Mouse (Mus musculus) cerebellum, adult 18-20 months (tissue): Measurements from ENCODE around the gene Anapc2.
"Not testable (repeated sequence)": the region's sequence is repeated elsewhere in the genome, so short reads cannot be mapped to it uniquely, and the experiment has no call there.

Experiments used
- DNase-seq, 2 experiments: peaks; one replicate each; pipeline ENCODE4 v3.0.0; 2021

Anapc2 gene

DNA sequence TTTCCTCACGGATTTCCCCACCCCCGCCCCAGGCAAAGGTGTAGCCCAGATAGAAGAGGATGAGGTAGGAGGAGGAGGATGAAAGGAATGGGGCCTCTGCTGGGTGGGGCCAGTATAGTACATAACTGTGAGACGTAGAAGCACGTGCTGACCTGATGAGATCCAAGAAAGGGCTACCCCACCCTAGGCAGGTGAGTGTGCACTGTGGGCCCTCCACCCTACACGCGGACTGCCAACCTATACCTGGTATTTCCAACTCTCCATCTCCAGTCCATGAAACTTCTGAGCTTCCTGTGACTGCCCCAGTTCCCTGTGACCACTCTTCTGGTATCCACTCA lies 30.9 kb upstream of the Anapc2 start:
- no peak for DNase-seq

DNA sequence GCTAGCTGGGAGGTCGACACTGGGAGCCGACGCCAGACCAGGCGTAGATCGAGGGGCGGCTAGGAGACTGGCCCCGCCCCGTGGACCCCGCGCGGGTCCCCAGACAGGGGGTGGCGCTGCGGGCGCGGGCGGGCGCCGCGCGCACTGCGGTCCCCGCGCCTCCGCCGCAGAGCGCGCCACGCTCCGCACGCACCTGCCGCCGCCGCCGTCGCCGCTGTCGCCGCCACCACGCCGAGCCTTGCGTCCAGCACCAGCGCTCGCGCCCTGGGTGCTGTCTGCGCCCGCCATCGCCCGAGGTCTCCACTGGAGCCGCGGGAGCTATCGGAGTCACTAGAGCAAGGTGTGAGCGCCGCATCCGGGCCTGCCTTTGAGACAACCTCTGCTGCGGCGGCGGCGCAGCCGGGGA lies 30.2 kb upstream of the Anapc2 start, which contains the start of the genes Rnf208 and Cysrt1:
Rnf208 (plus strand) TSS at position 155 of the 406 bp plus-strand sequence.
Cysrt1 (minus strand) TSS at position 352 of the 406 bp plus-strand sequence.
- DNase-seq, result peak; percentile 55 to 74

DNA sequence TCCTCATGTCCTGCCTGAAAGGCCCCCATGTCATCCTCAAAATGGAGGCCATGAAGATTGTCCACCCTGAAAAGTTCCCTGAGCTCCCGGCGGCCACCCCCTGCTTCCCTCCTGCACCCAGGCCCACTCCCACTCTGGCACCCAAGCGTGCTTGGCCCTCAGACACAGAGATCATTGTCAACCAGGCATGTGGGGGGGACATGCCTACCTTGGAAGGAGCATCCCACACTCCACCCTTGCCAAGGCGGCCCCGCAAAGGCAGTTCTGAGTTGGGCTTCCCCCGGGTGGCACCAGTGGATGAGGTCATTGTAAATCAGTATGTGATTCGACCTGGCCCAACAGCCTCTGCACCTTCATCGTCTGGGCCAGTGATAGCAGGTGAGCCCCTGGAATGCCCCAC lies 28.9 kb upstream of the Anapc2 start:
- peak; percentile 17 to 36 for DNase-seq

DNA sequence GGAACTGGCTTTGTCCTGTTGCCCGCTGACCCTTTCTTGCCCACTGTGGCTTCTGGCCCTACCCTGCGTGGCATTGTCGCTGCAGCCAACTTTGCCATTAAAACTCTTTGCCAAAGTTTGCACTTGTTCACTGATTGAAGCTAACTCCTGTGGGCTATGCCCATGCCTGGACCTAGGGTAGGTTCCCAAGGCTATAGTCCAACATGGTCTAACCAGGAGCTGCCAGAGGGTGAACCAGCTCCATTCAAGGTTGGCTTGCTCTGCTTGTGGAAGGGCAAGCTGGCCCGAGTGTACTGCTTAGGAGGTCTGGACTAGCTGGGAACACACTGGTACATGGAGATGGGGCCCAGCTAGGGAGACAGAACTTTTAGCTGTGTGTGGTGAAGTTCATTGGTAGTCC lies 28.1 kb upstream of the Anapc2 start:
- no peak for DNase-seq

GRCm38 (mm10) chr2:25246183-25247072 lies 25.9 kb upstream of the Anapc2 start, which contains the start of gene AL732309.1:
AL732309.1 (minus strand) TSS chr2:25246863.
- DNase-seq, result peak in 1 of 2 experiments; percentile 53

- no peak for DNase-seq
Observed at GRCm38 (mm10) chr2:25252331-25252730, 19.9 kb upstream of the Anapc2 start.

DNA sequence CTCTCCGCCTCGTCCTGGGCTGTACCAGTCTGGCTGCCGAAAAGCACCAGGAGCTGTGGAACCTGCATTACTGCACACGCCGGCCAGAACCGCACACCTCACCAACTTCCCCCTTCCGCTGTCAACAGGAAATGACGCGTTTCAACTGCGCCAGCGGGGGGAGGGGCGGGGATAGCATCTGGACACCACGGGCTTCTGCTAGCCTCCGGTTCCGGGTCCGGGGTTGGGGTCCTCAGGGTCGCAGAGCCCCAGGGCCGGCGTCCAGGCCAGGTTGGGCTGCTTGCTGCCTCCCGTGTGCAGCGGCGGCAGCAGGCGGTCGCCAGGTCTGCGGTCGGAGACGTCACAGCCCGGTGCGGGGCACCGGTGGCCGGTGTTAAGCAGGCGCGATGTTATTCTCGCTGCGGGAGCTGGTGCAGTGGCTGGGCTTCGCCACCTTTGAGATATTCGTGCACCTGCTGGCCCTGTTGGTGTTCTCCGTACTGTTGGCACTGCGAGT lies 16.9 kb upstream of the Anapc2 start, which contains the start of gene Tmem203:
Tmem203 (plus strand) TSS at position 156 of the 496 bp plus-strand sequence.
- peak; percentile 86 to 89 for DNase-seq

DNA sequence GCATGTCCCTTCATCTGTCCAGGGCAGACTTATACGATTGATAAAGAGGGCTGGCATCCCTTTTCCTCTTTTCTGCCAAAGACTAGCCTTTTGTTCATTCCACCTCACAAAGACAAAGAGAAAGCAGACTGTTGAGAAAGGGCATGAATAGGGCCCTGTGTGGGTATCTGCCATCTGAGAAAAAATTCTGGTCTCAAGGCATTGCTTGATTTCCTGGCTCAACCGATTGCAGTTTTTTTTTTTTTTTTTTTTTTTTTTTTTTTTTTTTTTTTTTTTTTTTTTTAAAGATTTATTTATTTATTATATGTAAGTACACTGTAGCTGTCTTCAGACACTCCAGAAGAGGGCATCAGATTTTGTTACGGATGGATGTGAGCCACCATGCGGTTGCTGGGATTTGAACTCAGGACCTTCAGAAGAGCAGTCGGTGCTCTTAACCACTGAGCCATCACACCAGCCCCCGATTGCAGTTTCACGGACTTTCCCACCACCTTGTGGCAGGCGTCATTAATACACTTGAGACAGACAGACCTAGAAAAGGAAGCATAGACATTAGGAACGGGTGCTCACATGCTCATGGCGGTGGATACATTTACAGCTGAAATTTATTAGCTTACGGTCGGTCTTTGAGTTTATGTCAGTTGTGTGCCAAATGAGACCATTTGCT lies 15.7 kb upstream of the Anapc2 start:
- peak; percentile 56 to 64 for DNase-seq

GRCm38 (mm10) chr2:25257250-25257649 lies 15.0 kb upstream of the Anapc2 start:
- DNase-seq, result not testable (repeated sequence)

DNA sequence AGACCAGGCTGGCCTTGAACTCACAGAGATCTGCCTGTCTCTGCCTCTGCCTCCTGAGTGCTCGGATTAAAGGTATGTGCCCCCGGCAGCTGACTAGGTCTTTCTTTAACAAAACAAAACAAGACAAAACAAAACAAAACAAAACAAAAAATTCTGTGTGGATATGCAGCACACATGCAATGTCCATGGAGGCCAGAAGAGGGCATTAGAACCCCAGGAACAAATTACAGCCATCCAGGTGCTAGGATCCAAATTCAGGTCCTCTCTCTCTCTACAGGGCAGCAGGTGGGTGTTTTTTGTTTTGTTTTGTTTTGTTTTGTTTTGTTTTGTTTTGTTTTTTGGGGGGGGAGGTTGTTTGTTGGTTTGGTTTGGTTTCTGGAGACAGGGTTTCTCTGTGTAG lies 13.4 kb upstream of the Anapc2 start:
- no peak for DNase-seq

GRCm38 (mm10) chr2:25261870-25262269 lies 10.4 kb upstream of the Anapc2 start:
- DNase-seq, result no peak

DNA sequence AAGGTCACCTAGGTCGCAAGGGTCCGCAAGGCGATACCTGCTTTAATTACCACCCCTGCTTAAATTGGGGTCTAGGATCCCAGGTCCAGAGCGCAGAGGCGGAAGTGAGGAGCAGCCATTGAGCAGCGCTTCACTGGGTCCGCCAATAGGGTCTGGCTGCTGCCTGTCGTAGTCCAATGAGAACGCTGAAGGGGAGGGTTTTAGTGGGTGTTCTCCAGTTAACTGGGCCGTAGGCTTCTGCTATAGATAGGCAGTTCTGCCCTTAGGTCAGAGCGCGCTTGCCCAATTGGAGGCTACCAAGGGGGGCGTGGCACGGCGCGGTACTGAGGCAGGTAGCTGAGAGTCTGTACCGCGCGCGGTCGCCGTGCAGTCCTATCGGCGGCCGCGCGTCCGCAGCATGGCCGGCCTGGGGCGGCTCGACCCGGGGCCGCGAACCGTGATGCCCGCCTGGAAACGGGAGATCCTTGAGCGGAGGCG lies 9.9 kb upstream of the Anapc2 start, which contains the start of gene Tprn:
Tprn (plus strand) TSS at position 328 of the 477 bp plus-strand sequence.
- DNase-seq, result peak; percentile 97 to 99

DNA sequence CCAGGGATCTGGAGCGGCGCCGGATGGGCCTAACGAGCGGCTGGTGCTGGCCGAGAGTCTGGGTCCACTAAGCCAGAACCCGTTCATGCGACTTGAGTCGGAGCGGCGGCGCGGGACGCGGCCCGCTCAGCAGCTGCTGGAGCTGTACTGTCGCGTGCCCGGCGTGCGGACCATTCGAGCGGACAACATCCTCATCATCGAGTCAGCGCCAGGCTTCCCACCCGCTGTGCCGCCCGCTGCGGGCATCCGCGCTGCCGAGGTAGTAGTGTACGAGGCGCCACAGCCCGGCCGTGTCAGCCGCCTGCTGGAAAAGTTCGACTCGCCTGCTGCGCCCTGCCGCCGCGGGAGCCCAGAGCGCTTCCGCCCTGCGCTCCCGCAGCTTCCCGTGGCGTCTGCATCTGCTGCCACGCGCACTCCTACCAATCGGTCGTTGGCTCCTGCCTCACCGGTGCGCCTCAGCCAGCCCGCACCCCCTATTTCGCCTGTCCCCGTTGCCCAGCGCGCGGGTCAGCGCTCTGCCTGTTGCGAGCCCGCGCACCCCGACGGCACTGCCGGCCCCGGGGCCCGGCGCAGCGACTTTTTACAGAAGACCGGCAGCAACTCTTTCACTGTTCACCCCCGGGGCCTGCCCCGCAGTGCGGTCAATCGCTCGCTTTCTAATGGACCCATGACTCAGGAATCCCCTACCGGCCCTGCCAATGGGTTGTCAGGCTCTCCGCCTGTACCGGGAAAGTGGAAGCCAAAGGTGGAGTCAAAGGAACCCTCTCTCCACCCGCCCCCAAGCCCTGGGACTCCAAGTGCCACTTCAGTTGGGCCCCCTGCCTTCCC lies 9.3 kb upstream of the Anapc2 start:
- DNase-seq, result peak; percentile 71 to 82

DNA sequence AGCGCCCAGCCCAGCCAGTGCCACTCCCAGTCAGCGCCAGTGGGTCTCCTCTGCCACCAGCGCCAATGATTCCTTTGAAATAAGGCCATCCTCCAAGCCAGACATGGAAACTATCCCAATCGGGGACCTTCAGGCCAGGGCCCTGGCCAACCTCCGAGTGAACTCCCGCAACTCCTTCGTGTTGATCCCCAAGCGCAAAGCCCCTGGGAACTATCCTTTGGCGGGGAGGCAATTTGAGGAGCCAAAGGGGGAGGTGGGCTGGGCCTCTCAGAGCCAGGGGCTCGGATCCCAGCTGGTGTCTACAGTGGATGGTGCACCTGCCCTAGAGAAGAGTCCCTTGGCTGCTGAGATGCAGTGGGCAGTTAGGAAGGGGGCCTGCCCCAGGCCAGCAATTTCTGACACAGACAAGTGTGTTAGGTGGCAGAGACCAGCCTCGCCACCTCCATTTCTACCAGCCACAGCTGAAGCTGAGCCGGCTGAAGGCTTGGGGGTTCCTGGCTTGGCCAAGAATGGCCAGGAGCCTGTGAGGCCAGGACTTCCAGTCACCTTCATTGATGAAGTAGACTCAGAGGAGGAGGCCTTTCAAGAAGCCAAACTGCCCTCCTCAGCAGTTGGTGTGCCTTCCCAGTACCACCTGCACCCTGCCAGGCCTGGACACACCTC lies 8.5 kb upstream of the Anapc2 start:
- peak; percentile 43 to 47 for DNase-seq

- no peak for DNase-seq
Observed at GRCm38 (mm10) chr2:25264286-25264660, 8.0 kb upstream of the Anapc2 start.

- DNase-seq, result peak; percentile 86 to 91
Observed at GRCm38 (mm10) chr2:25264851-25265250, 7.4 kb upstream of the Anapc2 start.

- peak; percentile 95 for DNase-seq
Observed at GRCm38 (mm10) chr2:25265897-25266656, 6.2 kb upstream of the Anapc2 start.

DNA sequence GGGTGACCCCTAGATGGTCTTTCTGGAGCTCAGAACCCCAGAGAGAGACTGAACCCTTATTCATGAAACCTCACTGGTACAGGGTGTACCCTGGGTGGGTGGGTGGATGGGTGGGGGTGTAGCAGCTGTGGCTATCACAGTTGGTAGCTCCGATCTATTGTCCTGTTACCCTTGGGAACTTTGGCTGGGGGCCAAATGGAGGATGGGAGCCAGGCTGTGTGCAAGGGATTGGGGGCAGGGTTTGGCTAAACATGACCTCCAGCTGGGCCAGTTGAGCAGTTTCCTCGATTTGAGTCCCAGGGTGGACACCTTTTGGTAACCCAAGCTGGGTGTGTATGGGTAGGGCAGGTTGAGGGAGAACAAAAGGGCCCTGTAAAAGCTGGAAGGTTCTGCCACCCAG lies 5.6 kb upstream of the Anapc2 start:
- peak; percentile 72 to 79 for DNase-seq

GRCm38 (mm10) chr2:25267241-25267640 lies 5.0 kb upstream of the Anapc2 start:
- peak; percentile 42 to 56 for DNase-seq

GRCm38 (mm10) chr2:25267746-25268309 lies 4.5 kb upstream of the Anapc2 start:
- DNase-seq, result peak in 1 of 2 experiments; percentile 27

DNA sequence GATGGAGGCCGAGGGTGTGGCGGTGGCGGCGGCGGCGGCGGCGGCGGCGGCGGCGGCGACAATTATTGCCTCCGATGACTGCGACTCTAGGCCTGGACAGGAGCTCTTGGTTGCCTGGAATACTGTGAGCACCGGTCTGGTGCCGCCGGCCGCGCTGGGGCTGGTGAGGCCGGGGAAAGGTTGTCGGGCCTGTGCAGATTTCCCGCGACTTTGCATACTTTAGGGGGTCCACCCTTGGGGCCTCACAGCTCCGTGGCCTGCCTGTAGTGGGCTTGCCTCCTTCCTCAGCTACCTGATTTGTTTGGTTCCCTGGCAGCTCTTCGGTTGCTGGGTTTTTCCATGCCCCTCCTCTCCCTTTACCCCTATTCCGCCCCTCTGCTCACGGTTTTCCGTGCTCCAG lies 237 bp downstream of the Anapc2 start:
- DNase-seq, result no peak
